Mouse (Mus musculus): Measurements from ENCODE around the gene Vav1. TPM values are rescaled to one million over a fixed set of nuclear protein-coding genes. Genes with fewer than 3 reads are reported as not detected.

Gene Vav1
- polyA plus RNA-seq (2016; fragmentation: Nextera tagmentation; extraction: Ambion mirVana): 14.2 and 14.3 TPM in 2 replicates

DNA sequence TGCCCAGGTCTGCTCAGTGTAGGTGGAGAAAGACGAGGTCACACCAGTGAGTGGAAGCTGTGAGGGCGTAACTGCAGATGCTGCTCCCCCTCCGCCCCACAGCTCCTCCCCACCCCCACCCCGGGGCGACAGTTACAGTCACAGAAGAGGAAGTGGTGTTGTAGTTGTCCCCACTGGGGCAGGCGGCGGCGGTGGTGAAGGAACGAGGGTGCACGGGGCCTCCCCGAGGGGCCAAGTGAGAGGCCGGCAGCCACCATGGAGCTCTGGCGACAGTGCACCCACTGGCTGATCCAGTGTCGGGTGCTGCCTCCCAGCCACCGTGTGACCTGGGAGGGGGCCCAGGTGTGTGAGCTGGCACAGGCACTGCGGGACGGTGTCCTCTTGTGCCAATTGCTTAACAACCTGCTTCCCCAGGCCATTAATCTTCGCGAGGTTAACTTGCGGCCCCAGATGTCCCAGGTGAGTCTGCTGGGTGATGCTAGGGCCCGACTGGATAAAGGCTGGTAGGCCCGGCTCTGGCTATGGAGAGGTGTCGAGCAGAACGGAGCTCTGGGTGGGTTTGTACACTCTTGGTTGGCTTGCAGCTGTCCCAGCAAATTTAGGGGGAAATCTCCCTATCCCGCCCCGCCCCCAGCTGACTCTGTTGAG lies at the start of gene Vav1:
TSS of gene Vav1 (plus strand) at position 158 of the 648 bp plus-strand sequence.
- Histone ChIP-seq H3K36me3 (no peaks in the 10 kb centered on the region), H3K27me3 (replicated peaks) (peaks cover 29% of the 10 kb centered on the region), H3K9ac (peak within 1 kb of the TSS; percentile 61), H3K27ac (peak within 1 kb of the TSS; percentile 61; the same call in 1 of the 2 replicates), H3K4me3 (peak within 1 kb of the TSS; percentile 51), H3K9me3 (replicated peaks) (no peaks in the 10 kb centered on the region), H3K4me2 (peak within 1 kb of the TSS; percentile 67), H3K4me1 (peaks cover 46% of the 10 kb centered on the region)
- ATAC-seq: peak; percentile 38
- WGBS (ENCODE audit: insufficient replicate concordance): 14% methylated on average over 26 of the region's 26 CpGs

- H3K9ac ChIP-seq: no peak overlapping the region
- 0 out of 2 replicates have a peak, but pooled peaks cover 1% of the 10 kb centered on the region for H3K27me3 ChIP-seq (replicated peaks)
- WGBS (ENCODE audit: insufficient replicate concordance): 55% methylated on average over 15 of the region's 15 CpGs
- H3K36me3 ChIP-seq: peaks cover 8% of the 10 kb centered on the region
- H3K4me1 ChIP-seq: peaks cover 36% of the 10 kb centered on the region
- H3K4me3 ChIP-seq: no peak overlapping the region
- H3K27ac ChIP-seq: no peak overlapping the region
- ATAC-seq: no peak
- H3K9me3 ChIP-seq (replicated peaks): no peaks in the 10 kb centered on the region
- no peak overlapping the region for H3K4me2 ChIP-seq
Measured at GRCm38 (mm10) chr17:57229851-57230727, 48.8 kb upstream of the Vav1 start.

GRCm38 (mm10) chr17:57230728-57231125 lies 48.2 kb upstream of the Vav1 start:
- H3K9me3 ChIP-seq (replicated peaks): no peaks in the 10 kb centered on the region
- ATAC-seq: no peak
- 33% methylated on average over 6 of the region's 6 CpGs for WGBS (ENCODE audit: insufficient replicate concordance)
- no peak overlapping the region for H3K4me2 ChIP-seq
- no peak overlapping the region for H3K9ac ChIP-seq
- H3K36me3 ChIP-seq: peaks cover 15% of the 10 kb centered on the region
- H3K4me3 ChIP-seq: no peak overlapping the region
- peaks cover 36% of the 10 kb centered on the region for H3K4me1 ChIP-seq
- no peak overlapping the region for H3K27ac ChIP-seq
- no peaks in the 10 kb centered on the region for H3K27me3 ChIP-seq (replicated peaks)

DNA sequence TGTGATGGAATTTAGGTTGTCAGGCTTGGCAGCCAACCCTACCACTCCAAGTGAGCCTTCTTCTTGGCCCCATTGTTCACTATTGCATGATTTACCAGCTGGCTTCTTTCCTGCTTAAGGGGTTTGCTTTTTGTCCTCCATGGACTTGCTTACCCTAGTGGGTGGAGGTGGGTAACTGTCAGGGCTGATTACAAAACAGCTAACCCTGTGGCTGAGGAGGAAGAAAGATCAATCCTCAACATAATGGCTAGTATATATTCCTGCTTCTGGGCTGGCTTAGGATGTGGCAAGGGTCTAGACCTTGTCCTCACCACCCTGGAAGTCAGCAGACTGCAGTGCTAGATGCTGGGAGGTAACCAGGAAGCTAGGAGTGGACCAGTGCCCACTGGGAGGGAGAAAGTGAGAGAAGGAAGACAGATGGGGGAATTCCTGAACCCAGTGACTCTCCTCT lies 47.6 kb upstream of the Vav1 start:
- H3K4me1 ChIP-seq: peaks cover 36% of the 10 kb centered on the region
- no peak overlapping the region for H3K4me2 ChIP-seq
- H3K27ac ChIP-seq: no peak overlapping the region; the same call in 1 of the 2 replicates
- no peak overlapping the region for H3K9ac ChIP-seq
- no peak for ATAC-seq
- no peak overlapping the region for H3K4me3 ChIP-seq
- H3K9me3 ChIP-seq (replicated peaks): no peaks in the 10 kb centered on the region
- H3K27me3 ChIP-seq (replicated peaks): no peaks in the 10 kb centered on the region
- H3K36me3 ChIP-seq: peaks cover 21% of the 10 kb centered on the region

GRCm38 (mm10) chr17:57232200-57232599 lies 46.7 kb upstream of the Vav1 start:
- Histone ChIP-seq H3K27me3 (replicated peaks) (no peaks in the 10 kb centered on the region), H3K27ac (peak overlapping the region; percentile 27), H3K9me3 (replicated peaks) (no peaks in the 10 kb centered on the region), H3K36me3 (peaks cover 30% of the 10 kb centered on the region), H3K4me2 (no peak overlapping the region), H3K4me3 (no peak overlapping the region), H3K9ac (no peak overlapping the region), H3K4me1 (peaks cover 36% of the 10 kb centered on the region)
- 59% methylated on average over 1 of the region's 1 CpGs for WGBS (ENCODE audit: insufficient replicate concordance)
- no peak for ATAC-seq

DNA sequence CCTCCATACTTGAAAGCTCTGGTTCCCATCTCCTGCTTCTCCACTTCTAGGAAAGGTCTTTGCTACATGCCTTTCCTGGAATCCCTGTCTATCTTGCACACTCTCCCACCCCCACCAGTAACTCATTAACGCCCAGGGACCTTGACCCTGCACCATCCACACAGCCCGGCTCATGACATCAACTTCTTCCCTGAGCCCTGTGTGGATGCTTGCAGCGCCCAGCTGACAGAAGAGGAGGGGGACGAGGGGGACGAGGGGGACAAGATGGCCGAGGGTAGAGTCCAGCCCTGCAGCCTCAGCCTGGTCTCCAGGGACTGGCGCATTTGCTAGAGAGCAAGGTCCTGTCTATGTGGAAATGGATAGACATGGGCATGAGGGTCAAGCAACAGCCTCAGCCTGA lies 45.9 kb upstream of the Vav1 start:
- Histone ChIP-seq H3K27ac (peak overlapping the region; percentile 42; the same call in 1 of the 2 replicates), H3K27me3 (replicated peaks) (no peaks in the 10 kb centered on the region), H3K36me3 (peaks cover 38% of the 10 kb centered on the region), H3K9ac (no peak overlapping the region), H3K4me1 (peaks cover 36% of the 10 kb centered on the region), H3K9me3 (replicated peaks) (no peaks in the 10 kb centered on the region), H3K4me3 (peak overlapping the region; percentile 34), H3K4me2 (peak overlapping the region; percentile 12; the same call in 1 of the 2 replicates)
- ATAC-seq: peak; percentile 66
- 45% methylated on average over 7 of the region's 7 CpGs for WGBS (ENCODE audit: insufficient replicate concordance)

GRCm38 (mm10) chr17:57234254-57234928 lies 44.5 kb upstream of the Vav1 start:
- peak overlapping the region; percentile 42 for H3K4me2 ChIP-seq
- ATAC-seq: no peak
- H3K4me1 ChIP-seq: peaks cover 28% of the 10 kb centered on the region
- 80% methylated on average over 12 of the region's 12 CpGs for WGBS (ENCODE audit: insufficient replicate concordance)
- peaks cover 45% of the 10 kb centered on the region for H3K36me3 ChIP-seq
- no peaks in the 10 kb centered on the region for H3K9me3 ChIP-seq (replicated peaks)
- H3K9ac ChIP-seq: no peak overlapping the region
- H3K4me3 ChIP-seq: peak overlapping the region; percentile 34
- peak overlapping the region; percentile 62 for H3K27ac ChIP-seq
- H3K27me3 ChIP-seq (replicated peaks): no peaks in the 10 kb centered on the region

DNA sequence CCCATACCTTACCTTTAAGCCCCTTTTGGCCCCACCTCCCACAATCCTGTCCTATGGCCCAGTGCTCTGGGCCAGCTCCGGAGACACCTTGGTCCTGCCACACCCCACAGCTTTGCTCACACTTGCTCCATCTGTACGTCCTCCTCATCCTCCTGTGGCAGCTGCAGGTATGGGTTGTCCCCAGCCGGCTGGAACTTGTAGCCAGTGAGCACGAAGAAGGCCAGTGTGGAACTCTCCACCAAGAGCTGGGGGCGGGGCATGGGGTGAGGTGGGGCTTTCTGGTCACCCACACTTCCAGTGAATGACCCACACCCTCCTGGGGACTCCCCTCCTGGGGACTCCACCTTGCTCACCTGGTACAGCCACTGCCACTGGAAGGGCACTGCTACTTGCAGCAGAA lies 43.1 kb upstream of the Vav1 start:
- Histone ChIP-seq H3K9ac (no peak overlapping the region), H3K9me3 (replicated peaks) (no peaks in the 10 kb centered on the region), H3K36me3 (peaks cover 45% of the 10 kb centered on the region), H3K4me3 (no peak overlapping the region), H3K4me1 (peaks cover 15% of the 10 kb centered on the region), H3K4me2 (peak overlapping the region; percentile 2; the same call in 1 of the 2 replicates), H3K27ac (no peak overlapping the region), H3K27me3 (replicated peaks) (no peaks in the 10 kb centered on the region)
- no peak for ATAC-seq
- 76% methylated on average over 5 of the region's 5 CpGs for WGBS (ENCODE audit: insufficient replicate concordance)

DNA sequence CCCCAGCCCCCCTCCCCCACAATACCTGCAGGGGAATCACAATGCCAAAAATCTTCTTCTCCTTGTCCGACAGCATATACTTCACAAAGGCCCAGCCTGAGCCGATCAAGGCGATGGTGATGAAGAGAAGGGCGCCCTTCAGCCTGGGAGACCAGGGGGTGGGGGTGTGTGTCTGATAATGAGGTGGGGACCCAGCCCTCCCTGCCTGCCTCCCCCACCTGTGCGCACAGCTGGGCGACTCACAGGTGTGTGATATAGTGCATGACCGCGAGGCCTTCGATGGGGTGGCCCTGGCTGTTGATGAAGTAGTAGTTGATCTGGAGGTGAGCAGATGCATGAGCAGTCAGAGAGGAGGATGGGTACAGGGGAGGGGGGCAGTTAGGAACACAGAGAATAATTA lies 41.7 kb upstream of the Vav1 start:
- H3K27me3 ChIP-seq (replicated peaks): no peaks in the 10 kb centered on the region
- no peaks in the 10 kb centered on the region for H3K9me3 ChIP-seq (replicated peaks)
- no peak overlapping the region for H3K9ac ChIP-seq
- H3K36me3 ChIP-seq: peaks cover 53% of the 10 kb centered on the region
- no peak for ATAC-seq
- WGBS (ENCODE audit: insufficient replicate concordance): 86% methylated on average over 9 of the region's 9 CpGs
- no peak overlapping the region for H3K27ac ChIP-seq
- no peak overlapping the region for H3K4me2 ChIP-seq
- H3K4me1 ChIP-seq: 0 out of 2 replicates have a peak, but pooled peaks cover 3% of the 10 kb centered on the region
- H3K4me3 ChIP-seq: no peak overlapping the region

- Histone ChIP-seq H3K4me2 (no peak overlapping the region), H3K27ac (no peak overlapping the region), H3K4me3 (no peak overlapping the region), H3K27me3 (replicated peaks) (no peaks in the 10 kb centered on the region), H3K9me3 (replicated peaks) (no peaks in the 10 kb centered on the region), H3K36me3 (peaks cover 39% of the 10 kb centered on the region), H3K4me1 (peaks cover 24% of the 10 kb centered on the region), H3K9ac (no peak overlapping the region)
- no peak for ATAC-seq
- 64% methylated on average over 10 of the region's 10 CpGs for WGBS (ENCODE audit: insufficient replicate concordance)
Measured at GRCm38 (mm10) chr17:57243650-57244370, 35.1 kb upstream of the Vav1 start.

- Histone ChIP-seq H3K4me3 (no peak overlapping the region), H3K9me3 (replicated peaks) (no peaks in the 10 kb centered on the region), H3K9ac (no peak overlapping the region), H3K4me2 (no peak overlapping the region), H3K36me3 (peaks cover 39% of the 10 kb centered on the region), H3K4me1 (peaks cover 40% of the 10 kb centered on the region), H3K27ac (no peak overlapping the region), H3K27me3 (replicated peaks) (peaks cover 7% of the 10 kb centered on the region)
- 84% methylated on average over 10 of the region's 10 CpGs for whole genome bisulfite sequencing (ENCODE audit: insufficient replicate concordance)
- ATAC-seq: no peak
Measured at GRCm38 (mm10) chr17:57245311-57245929, 33.5 kb upstream of the Vav1 start.

All from liver, embryonic 12.5 days (tissue).